Mouse (Mus musculus): ENCODE data around the gene Xylb. TPM values are rescaled to one million over a fixed set of nuclear protein-coding genes. Genes with fewer than 3 reads are reported as not detected.

Gene Xylb
- total RNA-seq, 2 experiments from 2014 or later, result 0.13 to 0.14 TPM

DNA sequence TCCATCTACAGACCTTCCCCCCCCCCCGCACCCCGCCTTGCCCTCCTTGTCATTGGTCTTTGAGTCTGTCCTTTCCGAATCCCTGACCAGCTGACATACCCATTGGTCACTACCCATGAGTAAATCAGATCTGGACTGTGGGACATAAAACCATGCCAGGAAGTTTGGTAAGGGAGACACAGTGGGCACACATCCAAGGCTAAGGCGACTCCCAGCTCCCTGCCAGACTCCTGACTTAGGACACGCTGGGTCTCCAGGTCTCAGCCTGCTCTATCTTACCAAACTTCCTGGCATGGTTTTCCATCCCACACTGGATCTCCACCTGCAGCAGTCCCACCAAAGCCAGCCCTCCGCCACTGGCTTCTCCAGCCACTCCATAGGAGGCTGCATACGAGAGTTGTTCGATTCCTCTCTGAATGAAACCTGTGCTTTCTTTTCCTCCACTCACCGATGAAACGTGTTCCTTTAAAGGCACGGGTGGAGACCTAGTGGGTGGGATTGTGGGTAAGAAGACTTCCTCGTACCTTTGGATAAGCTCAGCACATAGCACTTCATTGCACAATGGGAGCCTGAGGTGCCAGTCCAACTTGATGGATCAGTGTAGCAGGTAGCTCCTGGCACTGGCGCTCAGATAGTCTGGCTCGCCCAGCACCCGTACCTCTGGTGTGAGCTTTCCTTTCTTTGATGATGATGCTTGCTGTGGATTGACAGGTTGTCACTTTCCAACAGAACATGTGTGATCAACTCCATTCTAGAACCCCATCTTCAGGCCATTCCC is 26.8 kb upstream of the Xylb start:
- no peak for TF ChIP-seq CTCF (IDR thresholded peaks at IDR 0.05)
- intact Hi-C loops (cut with DNase I), result no loop called here
- DNase-seq, result peak; percentile 60
- Histone ChIP-seq H3K27ac (no peak overlapping the region), H3K4me3 (no peak overlapping the region)

GRCm38 (mm10) chr9:119334324-119334723 is 22.9 kb upstream of the Xylb start:
- H3K4me3 ChIP-seq, result peak overlapping the region; percentile 33
- H3K27ac ChIP-seq, result peak overlapping the region; percentile 76
- peak; percentile 71 for DNase-seq
- intact Hi-C loops (cut with DNase I), result no loop called here
- TF ChIP-seq CTCF (IDR thresholded peaks at IDR 0.05), result no peak

DNA sequence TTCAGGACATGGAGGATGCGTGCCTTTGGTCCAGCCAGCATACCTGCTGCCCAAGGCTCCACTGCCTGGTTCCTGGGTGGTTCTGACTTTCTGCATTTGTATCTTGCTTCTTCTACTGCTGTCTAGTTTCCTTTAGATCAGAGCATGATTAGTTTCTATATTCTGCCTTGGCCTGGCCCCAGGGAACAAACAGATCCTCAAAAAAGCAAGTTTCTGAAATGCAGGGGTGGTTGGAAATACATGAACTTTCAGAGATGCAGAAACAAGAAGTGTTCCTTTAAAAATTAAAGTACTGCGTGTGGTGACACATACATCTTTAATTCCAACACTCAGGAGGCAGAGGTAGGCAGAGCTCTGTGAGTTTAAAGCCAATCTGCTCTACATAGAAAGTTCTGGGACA is 22.3 kb upstream of the Xylb start:
- no peak for TF ChIP-seq CTCF (IDR thresholded peaks at IDR 0.05)
- intact Hi-C loops (cut with DNase I), result no loop called here
- no peak for DNase-seq
- Histone ChIP-seq H3K27ac (peak overlapping the region; percentile 76), H3K4me3 (no peak overlapping the region)

DNA sequence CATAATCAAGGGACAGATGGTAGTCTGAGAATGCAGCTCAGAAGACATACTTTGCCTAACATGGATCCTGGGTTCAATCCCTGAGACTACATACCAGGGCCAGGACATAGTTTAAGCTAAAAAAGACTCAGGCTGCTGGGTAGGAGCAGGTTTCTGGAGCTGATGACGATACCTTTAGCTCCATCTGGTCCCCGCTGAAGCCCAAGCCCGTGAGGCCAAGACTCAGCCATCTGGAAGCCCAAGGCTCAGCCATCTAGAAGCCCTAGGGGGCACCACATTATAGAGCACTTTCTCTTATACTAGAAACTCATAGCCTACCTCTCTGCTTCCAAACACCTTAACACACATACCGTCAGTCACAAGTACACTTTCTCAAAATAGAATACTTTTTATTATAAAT is 21.6 kb upstream of the Xylb start:
- intact Hi-C loops (cut with DNase I), result no loop called here
- no peak for TF ChIP-seq CTCF (IDR thresholded peaks at IDR 0.05)
- Histone ChIP-seq H3K27ac (no peak overlapping the region), H3K4me3 (no peak overlapping the region)
- no peak for DNase-seq

GRCm38 (mm10) chr9:119337842-119338241 is 19.3 kb upstream of the Xylb start:
- Histone ChIP-seq H3K4me3 (no peak overlapping the region), H3K27ac (no peak overlapping the region)
- intact Hi-C loops (cut with DNase I), result no loop called here
- TF ChIP-seq CTCF (IDR thresholded peaks at IDR 0.05), result no peak
- peak; percentile 12 for DNase-seq

DNA sequence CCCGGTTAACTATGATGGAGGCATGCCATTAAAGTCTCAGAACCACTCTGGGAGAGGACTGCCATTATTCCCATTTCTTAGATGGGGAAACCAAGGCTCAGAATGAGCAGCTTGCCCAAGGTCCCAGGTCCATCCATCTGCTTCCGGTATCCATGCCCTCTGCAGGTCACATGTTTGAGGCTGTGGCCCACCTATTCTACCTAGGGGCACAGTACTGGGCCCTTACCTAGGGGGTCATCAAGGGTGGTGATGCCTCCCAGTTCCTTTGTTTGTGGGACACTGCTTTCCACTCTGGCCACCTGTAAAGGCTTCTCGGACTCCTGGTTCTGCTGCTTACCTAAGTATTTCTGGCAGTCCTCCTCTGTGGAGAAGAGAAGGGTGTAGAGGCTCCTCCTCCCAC is 18.8 kb upstream of the Xylb start:
- no peak overlapping the region for H3K27ac ChIP-seq
- intact Hi-C loops (cut with DNase I), result no loop called here
- no peak for DNase-seq
- no peak overlapping the region for H3K4me3 ChIP-seq
- TF ChIP-seq CTCF (IDR thresholded peaks at IDR 0.05), result no peak

DNA sequence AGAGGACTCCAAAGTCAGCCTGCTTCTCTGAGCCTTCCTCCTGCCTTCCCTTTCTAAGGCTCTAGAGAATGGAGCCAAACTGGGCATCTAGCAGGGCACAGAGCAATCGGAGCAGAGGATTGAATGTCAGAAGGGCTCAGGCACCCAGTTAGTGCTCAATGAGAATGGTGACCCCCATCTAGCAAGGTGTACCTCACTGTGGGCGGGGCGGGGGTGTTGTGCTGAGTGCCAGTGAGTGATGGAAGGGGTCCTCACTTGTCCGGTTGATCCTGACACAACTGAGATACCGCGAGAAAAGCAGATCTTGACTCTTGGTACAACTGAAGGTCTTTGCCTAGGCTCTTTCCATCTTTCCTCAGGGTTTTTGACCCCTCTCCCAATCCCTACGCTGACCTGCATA is 18.1 kb upstream of the Xylb start:
- peak; percentile 21 for DNase-seq
- Histone ChIP-seq H3K27ac (peak overlapping the region; percentile 99), H3K4me3 (peak overlapping the region; percentile 84)
- intact Hi-C loops (cut with DNase I), result no loop called here
- TF ChIP-seq CTCF (IDR thresholded peaks at IDR 0.05), result no peak

GRCm38 (mm10) chr9:119339558-119340211 is 17.5 kb upstream of the Xylb start, which contains the start of gene Acaa1a:
Acaa1a (plus strand) TSS chr9:119339676.
- intact Hi-C loops (cut with DNase I), result loop anchor here (2.0 kb wide), 1 partner anchor 17 kb away; the partner anchor contains the start of gene Oxsr1
- TF ChIP-seq CTCF (IDR thresholded peaks at IDR 0.05), result peak; percentile 31
- peak; percentile 75 for DNase-seq
- H3K27ac ChIP-seq, result peak within 1 kb of the TSS; percentile 99
- peak within 1 kb of the TSS; percentile 84 for H3K4me3 ChIP-seq

DNA sequence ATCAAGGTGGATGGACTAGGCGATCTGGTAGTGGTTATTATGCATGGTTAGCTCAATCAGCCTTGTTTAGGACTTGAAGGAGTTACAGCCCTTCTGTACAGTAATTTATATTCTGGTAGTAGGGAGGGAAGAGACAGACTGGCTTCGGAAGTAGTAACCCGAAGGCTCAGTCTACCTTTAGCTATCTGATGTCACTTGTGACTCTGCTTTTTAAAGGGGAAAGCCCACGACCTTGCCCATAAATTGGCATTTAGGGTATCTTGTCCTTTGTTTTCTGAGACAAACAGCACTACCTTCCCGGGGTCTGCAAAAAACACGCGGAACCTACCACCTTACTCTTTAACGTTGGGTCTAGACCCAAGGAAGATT is 17.0 kb upstream of the Xylb start:
- no peak for TF ChIP-seq CTCF (IDR thresholded peaks at IDR 0.05)
- peak overlapping the region; percentile 99 for H3K27ac ChIP-seq
- intact Hi-C loops (cut with DNase I), result loop anchor here (2.0 kb wide), 1 partner anchor 17 kb away; the partner anchor contains the start of gene Oxsr1
- H3K4me3 ChIP-seq, result peak overlapping the region; percentile 84
- no peak for DNase-seq

GRCm38 (mm10) chr9:119340909-119341816 is 16.0 kb upstream of the Xylb start, which contains the start of gene Myd88:
Myd88 (minus strand) TSS chr9:119341411.
- TF ChIP-seq CTCF (IDR thresholded peaks at IDR 0.05), result no peak
- H3K27ac ChIP-seq, result peak within 1 kb of the TSS; percentile 99
- H3K4me3 ChIP-seq, result peak within 1 kb of the TSS; percentile 84
- DNase-seq, result peak; percentile 97
- intact Hi-C loops (cut with DNase I), result loop anchor here (2.0 kb wide), 1 partner anchor 18 kb away; the partner anchor contains the start of gene Oxsr1

DNA sequence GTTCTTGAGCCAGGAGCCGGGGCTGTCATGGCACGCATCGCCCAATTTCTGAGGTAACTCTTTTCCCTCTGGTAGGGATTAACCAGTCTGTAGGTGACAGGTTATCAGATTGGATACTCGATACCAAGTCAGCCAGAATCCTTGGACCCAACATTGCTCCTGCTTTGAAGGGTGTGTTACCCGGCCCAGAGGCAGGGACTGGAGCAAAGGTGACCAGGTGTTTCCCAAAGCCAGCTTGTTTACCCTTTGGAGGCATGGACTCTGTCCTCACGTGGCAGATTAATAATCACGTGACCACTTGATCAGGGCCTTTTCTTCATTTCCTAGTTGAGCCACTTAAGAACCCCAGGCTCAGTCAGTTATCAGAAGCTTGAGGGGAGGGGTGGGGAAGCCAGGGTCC is 14.5 kb upstream of the Xylb start:
- H3K4me3 ChIP-seq, result no peak overlapping the region; the same call in 1 of the 2 replicates
- no peak for TF ChIP-seq CTCF (IDR thresholded peaks at IDR 0.05)
- H3K27ac ChIP-seq, result no peak overlapping the region
- no peak for DNase-seq
- intact Hi-C loops (cut with DNase I), result no loop called here

- Histone ChIP-seq H3K27ac (no peak overlapping the region), H3K4me3 (no peak overlapping the region)
- no peak for DNase-seq
- TF ChIP-seq CTCF (IDR thresholded peaks at IDR 0.05), result no peak
- intact Hi-C loops (cut with DNase I), result no loop called here
These were observed 10.8 kb upstream of the Xylb start for GRCm38 (mm10) chr9:119346376-119346775.
